Mouse (Mus musculus) Patski (cell line): ENCODE measurements around the gene Saxo1. TPM values are rescaled to one million over a fixed set of nuclear protein-coding genes. Genes with fewer than 3 reads are reported as not detected.

ENCODE experiments used
- ATAC-seq: fragments of 100-300 bp; one replicate; pipeline ENCODE4 v1.8.0; 2021
- CTCF ChIA-PET: fragments of 350-600 bp; sonication (Branson Sonifier 250); formaldehyde crosslinking; loops from one replicate; lab custom pipeline; 2022; ENCODE audit warnings: inconsistent platforms; lab: Charles Lee
- POLR2A ChIA-PET: fragments of 350-600 bp; sonication (Branson Sonifier 250); formaldehyde crosslinking; loops from one replicate; lab custom pipeline; 2022; ENCODE audit warnings: antibody characterized with exemption, inconsistent platforms; lab: Charles Lee
- DNase-seq: peaks from one replicate; pipeline ENCODE4 v3.0.0-alpha.2; 2011; ENCODE audit warnings: low read depth, low spot score
- H3K27me3 ChIP-seq: fragments of 371-371 bp; one replicate; pipeline ENCODE4 v1.5.1; 2021
- CTCF ChIP-seq: fragments of 100-300 bp; IDR thresholded peaks from one replicate; pipeline ENCODE4 v1.5.1; 2021
- in situ Hi-C: fragments of 300-500 bp; cut with MboI; formaldehyde crosslinking; loops from 3 replicates; pipeline ENCODE4 v1.11.1; 2018; ENCODE audit warnings: low pct_unique_long_range_greater_than_20kb, mixed read lengths
- polyA plus RNA-seq: library from polyadenylated mRNA; unstranded; gene quantifications from one replicate; pipeline ENCODE4 v1.2.3, GENCODE M21; 2021

Saxo1 gene
- polyA plus RNA-seq, 1 experiment from 2014 or later: not detected

DNA sequence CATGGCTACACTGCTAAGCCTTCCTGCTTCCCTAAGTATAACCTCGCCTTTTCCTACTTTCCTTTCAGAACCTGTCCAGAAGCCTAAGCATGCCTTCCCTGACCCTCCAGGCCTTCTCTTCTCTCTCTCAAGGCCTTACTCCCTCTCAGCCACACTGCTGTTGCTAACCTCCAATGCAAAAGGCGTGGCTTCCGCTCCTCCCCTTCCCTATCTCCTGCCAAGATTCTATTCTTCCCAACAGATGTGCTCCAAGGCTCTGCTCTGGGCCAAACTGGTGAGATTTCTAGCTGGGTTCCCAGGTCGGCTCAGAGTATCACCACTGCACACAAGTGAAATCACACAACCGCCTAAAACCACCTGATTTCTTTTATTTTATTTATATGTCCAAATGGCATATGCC is 69.0 kb downstream of the Saxo1 start:
- in situ Hi-C loops: no loop called here
- no peaks in the 10 kb centered on the region for H3K27me3 ChIP-seq
- CTCF ChIA-PET: no interaction called here
- POLR2A ChIA-PET: no interaction called here
- ATAC-seq (no peak), DNase-seq (no peak)
- no peak for TF ChIP-seq CTCF

DNA sequence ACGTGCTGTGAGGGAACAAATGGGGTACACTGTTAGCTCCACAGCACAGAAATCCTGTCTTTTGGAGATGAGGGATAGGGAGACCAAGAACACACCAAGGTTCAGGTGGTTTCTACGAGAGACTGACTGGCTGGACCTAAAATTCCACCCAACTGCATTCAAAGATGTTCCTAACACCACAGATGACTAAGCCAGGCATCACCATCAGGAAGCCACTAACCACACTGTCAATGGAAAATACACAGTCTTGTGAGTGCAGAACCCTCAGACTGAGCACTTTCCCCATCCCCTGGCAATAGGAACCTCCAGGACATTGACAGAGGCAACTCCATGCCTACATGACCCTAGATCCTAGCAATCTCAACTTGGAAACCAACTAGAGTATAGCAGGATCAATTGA is 71.2 kb downstream of the Saxo1 start:
- DNase-seq (no peak), ATAC-seq (no peak)
- in situ Hi-C loops: no loop called here
- CTCF ChIA-PET: no interaction called here
- H3K27me3 ChIP-seq: no peaks in the 10 kb centered on the region
- no peak for TF ChIP-seq CTCF
- POLR2A ChIA-PET: no interaction called here

GRCm38 (mm10) chr4:86486491-86486890 is 71.6 kb downstream of the Saxo1 start:
- in situ Hi-C loops: no loop called here
- ATAC-seq: no peak
- no peaks in the 10 kb centered on the region for H3K27me3 ChIP-seq
- DNase-seq: no peak
- ChIA-PET CTCF (interaction anchor here (1.4 kb wide), 1 partner anchor 21 kb away, joined by 3 read pairs; no protein-coding TSS in a partner anchor), POLR2A (no interaction called here)
- TF ChIP-seq CTCF: no peak

DNA sequence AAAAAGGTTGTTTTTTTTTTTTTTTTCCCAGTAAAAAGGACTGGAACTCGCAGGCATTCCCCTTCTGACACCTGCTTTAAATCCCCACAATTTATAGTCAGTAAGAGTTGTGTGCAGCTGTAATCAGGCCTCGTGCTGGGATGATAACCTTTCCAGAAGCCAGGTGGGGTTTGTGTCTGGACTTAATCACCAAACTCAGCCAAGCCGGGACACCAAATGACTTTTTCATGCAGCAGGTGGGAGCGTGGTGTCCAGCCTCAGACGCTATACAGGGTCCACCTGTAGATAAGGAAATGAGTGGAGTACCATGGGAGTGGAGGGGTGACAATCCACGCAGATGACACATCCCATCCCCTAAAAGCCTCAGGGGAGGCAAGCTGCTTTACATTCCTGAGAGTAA is 73.1 kb downstream of the Saxo1 start:
- no peak for ATAC-seq

GRCm38 (mm10) chr4:86483686-86484085 is 74.4 kb downstream of the Saxo1 start:
- no peak for DNase-seq
- CTCF ChIA-PET: interaction anchor here (1.0 kb wide), 1 partner anchor 8 kb away, joined by 5 read pairs; no protein-coding TSS in a partner anchor
- TF ChIP-seq CTCF: no peak
- POLR2A ChIA-PET: no interaction called here
- in situ Hi-C loops: no loop called here
- H3K27me3 ChIP-seq: no peaks in the 10 kb centered on the region
- ATAC-seq: no peak

More for the DNA sequence above, 73.1 kb downstream of the Saxo1 start:
- no peak for DNase-seq
- no peak for TF ChIP-seq CTCF
- ChIA-PET CTCF (interaction anchor here (1.4 kb wide), 1 partner anchor 22 kb away, joined by 3 read pairs; no protein-coding TSS in a partner anchor), POLR2A (no interaction called here)
- in situ Hi-C loops: no loop called here
- H3K27me3 ChIP-seq: no peaks in the 10 kb centered on the region

- ChIA-PET CTCF (interaction anchor here (1.0 kb wide), 1 partner anchor 9 kb away, joined by 5 read pairs; no protein-coding TSS in a partner anchor), POLR2A (no interaction called here)
- no peak for TF ChIP-seq CTCF
- no peaks in the 10 kb centered on the region for H3K27me3 ChIP-seq
- DNase-seq (no peak), ATAC-seq (no peak)
- in situ Hi-C loops: no loop called here
Measured at GRCm38 (mm10) chr4:86483013-86483615, 75.0 kb downstream of the Saxo1 start.

DNA sequence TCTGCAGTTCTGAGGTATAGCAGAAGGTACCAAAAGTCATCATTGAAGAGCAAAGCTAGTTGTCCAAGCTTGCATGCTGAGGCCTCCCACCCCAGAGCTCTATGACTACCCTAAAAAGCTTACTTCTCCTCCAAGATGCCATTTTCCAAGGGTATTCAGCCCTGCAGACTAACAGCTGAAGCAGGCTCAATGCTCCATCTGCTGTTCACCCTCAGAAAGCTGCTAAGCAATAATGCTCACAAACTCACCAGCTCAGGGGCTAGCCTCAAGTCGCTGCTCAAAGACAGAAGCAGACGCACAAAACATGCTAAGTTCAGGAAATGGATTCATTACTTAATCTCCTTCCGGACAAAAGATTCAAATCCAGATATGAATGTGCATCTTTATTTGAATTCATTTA is 77.2 kb downstream of the Saxo1 start:
- CTCF ChIA-PET: interaction anchor here (1.7 kb wide), 1 partner anchor 19 kb away, joined by 4 read pairs; no protein-coding TSS in a partner anchor
- in situ Hi-C loops: no loop called here
- ATAC-seq (no peak), DNase-seq (no peak)
- POLR2A ChIA-PET: no interaction called here
- no peaks in the 10 kb centered on the region for H3K27me3 ChIP-seq
- TF ChIP-seq CTCF: no peak

- ChIA-PET POLR2A (no interaction called here), CTCF (interaction anchor here (1.0 kb wide), 1 partner anchor 26 kb away, joined by 3 read pairs; no protein-coding TSS in a partner anchor)
- no peaks in the 10 kb centered on the region for H3K27me3 ChIP-seq
- no peak for DNase-seq
- no peak for TF ChIP-seq CTCF
- in situ Hi-C loops: no loop called here
- ATAC-seq: no peak
Measured at GRCm38 (mm10) chr4:86464808-86465207, 93.3 kb downstream of the Saxo1 start.

DNA sequence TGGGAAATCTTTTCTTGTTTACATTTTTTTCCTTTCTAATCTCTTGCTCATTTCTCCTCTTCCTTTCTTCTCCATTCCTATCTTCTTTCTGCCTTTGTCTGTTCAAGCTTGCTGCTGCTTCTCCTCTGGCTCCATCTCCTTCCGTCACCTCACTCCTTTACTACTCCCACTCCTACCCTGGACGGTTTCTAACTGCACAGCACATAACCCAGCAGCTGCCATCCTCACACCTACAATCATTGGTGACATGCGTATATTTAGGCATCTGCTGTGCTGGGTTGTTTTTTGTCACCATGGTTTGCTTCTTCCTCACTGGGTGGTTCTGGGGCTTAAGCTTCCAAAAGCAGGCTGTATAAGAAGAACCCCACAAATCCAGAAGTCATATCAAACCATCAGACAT is 107.7 kb downstream of the Saxo1 start:
- DNase-seq (no peak), ATAC-seq (no peak)
- POLR2A ChIA-PET: no interaction called here
- H3K27me3 ChIP-seq: no peaks in the 10 kb centered on the region
- no peak for TF ChIP-seq CTCF
- in situ Hi-C loops: no loop called here
- CTCF ChIA-PET: no interaction called here

- ChIA-PET CTCF (no interaction called here), POLR2A (no interaction called here)
- H3K27me3 ChIP-seq: no peaks in the 10 kb centered on the region
- in situ Hi-C loops: loop anchor here (10.0 kb wide), 1 partner anchor 62 kb away; no protein-coding TSS in a partner anchor
- TF ChIP-seq CTCF: no peak
- DNase-seq: no peak
- ATAC-seq: no peak
Measured at GRCm38 (mm10) chr4:86436336-86436735, 121.8 kb downstream of the Saxo1 start.

DNA sequence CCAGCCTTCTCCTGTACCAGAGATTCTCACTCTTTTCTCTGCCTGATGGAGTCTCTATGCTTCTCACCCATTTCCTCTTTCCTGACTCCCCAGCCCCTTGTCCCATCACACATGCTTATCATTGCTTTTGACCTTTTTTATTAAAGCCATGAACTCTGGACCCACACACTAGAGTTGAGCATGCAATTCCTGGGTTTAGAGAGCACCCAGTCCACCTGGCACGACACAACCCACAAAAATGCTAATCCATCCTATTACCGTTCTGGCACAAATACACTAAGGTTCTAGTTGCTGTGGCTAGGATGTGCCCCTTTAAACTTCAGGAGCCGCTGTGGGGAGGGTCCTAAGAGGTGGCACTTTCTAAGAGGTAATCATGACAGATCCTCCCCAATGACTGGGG is 122.5 kb downstream of the Saxo1 start:
- CTCF ChIA-PET: no interaction called here
- in situ Hi-C loops: loop anchor here (10.0 kb wide), 1 partner anchor 61 kb away; no protein-coding TSS in a partner anchor
- POLR2A ChIA-PET: no interaction called here
- TF ChIP-seq CTCF: no peak
- DNase-seq: no peak
- no peaks in the 10 kb centered on the region for H3K27me3 ChIP-seq
- no peak for ATAC-seq
